In the genomic region with DNA sequence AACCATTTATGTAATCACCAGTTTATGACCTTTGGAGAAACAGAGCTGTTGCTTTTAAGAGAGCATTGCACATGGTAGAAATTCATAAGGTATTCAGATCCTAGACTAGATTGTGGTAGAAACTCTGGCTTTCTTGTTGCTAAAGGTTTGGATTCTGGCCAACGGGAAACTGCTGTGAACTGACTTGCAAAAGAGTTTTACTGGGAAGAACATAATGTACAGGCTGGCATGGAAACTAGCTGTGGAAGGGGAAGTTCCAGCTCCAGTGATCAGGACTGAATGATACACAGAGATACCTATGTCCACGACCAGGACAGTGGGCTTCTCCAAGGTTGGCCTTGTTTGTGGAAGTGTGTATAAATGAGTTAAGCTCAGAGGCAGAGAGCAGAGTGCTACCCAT, we compare ENCODE assay signal across 17 mouse cellular contexts.
DNase-seq lines count a peak whose midpoint lies in the region; ATAC-seq lines count a peak whose summit lies in the region.
"Had no signal": no experiment of that assay in that cellular context is flagged by ENCODE, and none has a peak within 500 bp of the region (broad histone marks: within the 10 kb centered on the region; RNA-seq: fewer than 3 reads in every experiment).

No protein-coding gene starts in this region.

- H3K9me3 ChIP-seq in embryonic facial prominence, embryonic 14.5 days (ENCODE audit: control insufficient read depth, low read length): no peaks in the 10 kb centered on the region
- H3K9me3 ChIP-seq in embryonic facial prominence, embryonic 10.5 days: no peaks in the 10 kb centered on the region
- H3K9me3 ChIP-seq in kidney, embryonic 16.5 days (ENCODE audit: low read length): no peaks in the 10 kb centered on the region
- H3K9me3 ChIP-seq: heart, embryonic 12.5 days; limb, embryonic 13.5 days; lung, embryonic 15.5 days; midbrain, embryonic 10.5 days had no signal

- H3K36me3 ChIP-seq in embryonic facial prominence, embryonic 14.5 days (ENCODE audit: control insufficient read depth, insufficient read depth, low read length): no peaks in the 10 kb centered on the region
- no peaks in the 10 kb centered on the region for H3K36me3 ChIP-seq in embryonic facial prominence, embryonic 10.5 days (replicated peaks)
- no peaks in the 10 kb centered on the region for H3K36me3 ChIP-seq in kidney, embryonic 16.5 days (ENCODE audit: insufficient read depth, low read length)
- H3K36me3 ChIP-seq: heart, embryonic 12.5 days; limb, embryonic 13.5 days; lung, embryonic 15.5 days; midbrain, embryonic 10.5 days had no signal

- H3K4me2 ChIP-seq in embryonic facial prominence, embryonic 14.5 days (ENCODE audit: low read depth, low read length): no peak overlapping the region
- no peak overlapping the region for H3K4me2 ChIP-seq in kidney, embryonic 16.5 days (replicated peaks; ENCODE audit: low read depth, low read length)
- H3K4me2 ChIP-seq: heart, embryonic 12.5 days; limb, embryonic 13.5 days; lung, embryonic 15.5 days had no signal

- H3K27me3 ChIP-seq in embryonic facial prominence, embryonic 14.5 days (replicated peaks; ENCODE audit: control insufficient read depth, insufficient read depth, low read length): no peaks in the 10 kb centered on the region
- H3K27me3 ChIP-seq in embryonic facial prominence, embryonic 10.5 days (replicated peaks; ENCODE audit: low read depth, poor library complexity, severe bottlenecking): no peaks in the 10 kb centered on the region
- H3K27me3 ChIP-seq in kidney, embryonic 16.5 days (ENCODE audit: insufficient read depth, low read length): no peaks in the 10 kb centered on the region
- H3K27me3 ChIP-seq: heart, embryonic 12.5 days; limb, embryonic 13.5 days; lung, embryonic 15.5 days had no signal

- no peaks in the 10 kb centered on the region for H3K4me1 ChIP-seq in embryonic facial prominence, embryonic 14.5 days (ENCODE audit: control insufficient read depth, insufficient read depth, low read length)
- no peaks in the 10 kb centered on the region for H3K4me1 ChIP-seq in embryonic facial prominence, embryonic 10.5 days
- no peaks in the 10 kb centered on the region for H3K4me1 ChIP-seq in kidney, embryonic 16.5 days (ENCODE audit: insufficient read depth, low read length)
- H3K4me1 ChIP-seq: heart, embryonic 12.5 days; lung, embryonic 15.5 days; midbrain, embryonic 10.5 days had no signal

- no peak overlapping the region for H3K9ac ChIP-seq in embryonic facial prominence, embryonic 14.5 days (ENCODE audit: low read depth, low read length)
- H3K9ac ChIP-seq in kidney, embryonic 16.5 days (replicated peaks; ENCODE audit: low read length): no peak overlapping the region
- H3K9ac ChIP-seq: heart, embryonic 12.5 days; limb, embryonic 13.5 days; lung, embryonic 15.5 days had no signal

- no peak for ATAC-seq in embryonic facial prominence, embryonic 14.5 days (ENCODE audit: low read depth)
- ATAC-seq in kidney, embryonic 16.5 days (ENCODE audit: low FRiP score, low TSS enrichment): no peak
- ATAC-seq: inflammation-experienced regulatory T-cells, adult 6 months had no signal

- WGBS in embryonic facial prominence, embryonic 14.5 days: 79% methylated on average over 2 of the region's 2 CpGs
- 76% methylated on average over 2 of the region's 2 CpGs for WGBS in embryonic facial prominence, embryonic 10.5 days
- 68% methylated on average over 2 of the region's 2 CpGs for WGBS in kidney, embryonic 16.5 days

- no peak overlapping the region for H3K4me3 ChIP-seq in embryonic facial prominence, embryonic 14.5 days (ENCODE audit: low read depth, low read length)
- H3K4me3 ChIP-seq in embryonic facial prominence, embryonic 10.5 days: no peak overlapping the region
- no peak overlapping the region for H3K4me3 ChIP-seq in kidney, embryonic 16.5 days (ENCODE audit: low read length)
- H3K4me3 ChIP-seq: heart, embryonic 12.5 days; limb, embryonic 13.5 days; lung, embryonic 15.5 days; midbrain, embryonic 10.5 days had no signal

- DNase-seq in embryonic facial prominence, embryonic 14.5 days (ENCODE audit: low spot score): peak; percentile 40
- no peak for DNase-seq in embryonic facial prominence, embryonic 10.5 days (ENCODE audit: low spot score)
- DNase-seq in kidney, postnatal 14 days: peak; percentile 9
- peak; percentile 4 for DNase-seq in lung, postnatal 36 days
- DNase-seq in lung, postnatal 10 days: no peak
- peak; percentile 32 to 35 for DNase-seq in right cerebral cortex, adult 2 months (ENCODE audit: low spot score in 2 of 2)
- no peak for DNase-seq in natural killer cell, adult 2 months (ENCODE audit: low spot score in 2 of 2)
- DNase-seq: cerebellum, adult 9-10 months; heart, postnatal 4 days; thymus, postnatal 4 days had no signal

- no peak overlapping the region for H3K27ac ChIP-seq in embryonic facial prominence, embryonic 14.5 days (replicated peaks; ENCODE audit: low read depth, low read length)
- H3K27ac ChIP-seq in embryonic facial prominence, embryonic 10.5 days (replicated peaks): no peak overlapping the region
- H3K27ac ChIP-seq in kidney, embryonic 16.5 days (ENCODE audit: low read length): no peak overlapping the region
- H3K27ac ChIP-seq: limb, embryonic 13.5 days; lung, embryonic 15.5 days; midbrain, embryonic 10.5 days; stomach, postnatal 0 days had no signal

Comparison
In these comparisons a context has a peak if more than half of its experiments do, and no peak if none do; other contexts are left out.
1. DNase-seq: peak in embryonic facial prominence, embryonic 14.5 days (single experiment), kidney, postnatal 14 days (single experiment), lung, postnatal 36 days (single experiment) and right cerebral cortex, adult 2 months (2 of 2); none in embryonic facial prominence, embryonic 10.5 days (single experiment), lung, postnatal 10 days (single experiment) and natural killer cell, adult 2 months (0 of 2).